Mouse (Mus musculus) retina, embryonic 14.5 days (tissue): ENCODE measurements around the gene Tmc5.

Experiments
- DNase-seq: peaks from one replicate; pipeline ENCODE4 v3.0.0-alpha.2; 2015; ENCODE audit warnings: low spot score

Tmc5 gene

GRCm38 (mm10) chr7:118597201-118597600, at the start of gene Tmc5:
Tmc5 (plus strand) TSS chr7:118597297.
- peak; percentile 41 for DNase-seq

- no peak for DNase-seq
These were observed 49.6 kb upstream of the Tmc5 start for GRCm38 (mm10) chr7:118547451-118547850.

- DNase-seq, result no peak
These were observed 43.2 kb upstream of the Tmc5 start for GRCm38 (mm10) chr7:118553881-118554280.

- no peak for DNase-seq
These were observed 42.8 kb upstream of the Tmc5 start for GRCm38 (mm10) chr7:118554290-118554689.

- no peak for DNase-seq
These were observed 28.0 kb upstream of the Tmc5 start for GRCm38 (mm10) chr7:118569121-118569543.

- no peak for DNase-seq
These were observed 25.7 kb upstream of the Tmc5 start for GRCm38 (mm10) chr7:118571350-118571749.

GRCm38 (mm10) chr7:118572039-118572438, 25.1 kb upstream of the Tmc5 start:
- no peak for DNase-seq

- DNase-seq, result no peak
These were observed 18.8 kb upstream of the Tmc5 start for GRCm38 (mm10) chr7:118578269-118578668.

GRCm38 (mm10) chr7:118579938-118580337, 17.2 kb upstream of the Tmc5 start:
- no peak for DNase-seq

GRCm38 (mm10) chr7:118583821-118584220, 13.3 kb upstream of the Tmc5 start:
- DNase-seq, result no peak

GRCm38 (mm10) chr7:118584257-118584907, 12.7 kb upstream of the Tmc5 start, which contains the start of gene Tmc7:
Tmc7 (minus strand) TSS chr7:118584736.
- peak; percentile 81 for DNase-seq

- DNase-seq, result no peak
These were observed 12.2 kb upstream of the Tmc5 start for GRCm38 (mm10) chr7:118584926-118585325.

- DNase-seq, result no peak
These were observed 11.2 kb upstream of the Tmc5 start for GRCm38 (mm10) chr7:118585856-118586255.

- DNase-seq, result no peak
These were observed 6.3 kb upstream of the Tmc5 start for GRCm38 (mm10) chr7:118590726-118591305.

- DNase-seq, result no peak
These were observed 5.0 kb upstream of the Tmc5 start for GRCm38 (mm10) chr7:118592146-118592545.

GRCm38 (mm10) chr7:118593567-118594407, 3.3 kb upstream of the Tmc5 start:
- DNase-seq, result peak; percentile 83

GRCm38 (mm10) chr7:118594611-118595010, 2.5 kb upstream of the Tmc5 start:
- no peak for DNase-seq

- peak; percentile 97 for DNase-seq
These were observed 1.9 kb upstream of the Tmc5 start for GRCm38 (mm10) chr7:118595228-118595627.

- DNase-seq, result no peak
These were observed 826 bp upstream of the Tmc5 start for GRCm38 (mm10) chr7:118596271-118596670.

GRCm38 (mm10) chr7:118599954-118600631, 3.0 kb downstream of the Tmc5 start:
- no peak for DNase-seq

GRCm38 (mm10) chr7:118604842-118605241, 7.7 kb downstream of the Tmc5 start:
- no peak for DNase-seq

GRCm38 (mm10) chr7:118609815-118610214, 12.7 kb downstream of the Tmc5 start:
- DNase-seq, result no peak
